Mouse (Mus musculus): ENCODE data around the gene Tmem104.

Tmem104 gene

GRCm38 (mm10) chr11:115279726-115280125 is 92.4 kb downstream of the Tmem104 start:
- DNase-seq (ENCODE audit: low spot score in 2 of 2) = no peak

GRCm38 (mm10) chr11:115282295-115282694 is 95.0 kb downstream of the Tmem104 start:
- no peak for DNase-seq (ENCODE audit: low spot score in 2 of 2)

DNA sequence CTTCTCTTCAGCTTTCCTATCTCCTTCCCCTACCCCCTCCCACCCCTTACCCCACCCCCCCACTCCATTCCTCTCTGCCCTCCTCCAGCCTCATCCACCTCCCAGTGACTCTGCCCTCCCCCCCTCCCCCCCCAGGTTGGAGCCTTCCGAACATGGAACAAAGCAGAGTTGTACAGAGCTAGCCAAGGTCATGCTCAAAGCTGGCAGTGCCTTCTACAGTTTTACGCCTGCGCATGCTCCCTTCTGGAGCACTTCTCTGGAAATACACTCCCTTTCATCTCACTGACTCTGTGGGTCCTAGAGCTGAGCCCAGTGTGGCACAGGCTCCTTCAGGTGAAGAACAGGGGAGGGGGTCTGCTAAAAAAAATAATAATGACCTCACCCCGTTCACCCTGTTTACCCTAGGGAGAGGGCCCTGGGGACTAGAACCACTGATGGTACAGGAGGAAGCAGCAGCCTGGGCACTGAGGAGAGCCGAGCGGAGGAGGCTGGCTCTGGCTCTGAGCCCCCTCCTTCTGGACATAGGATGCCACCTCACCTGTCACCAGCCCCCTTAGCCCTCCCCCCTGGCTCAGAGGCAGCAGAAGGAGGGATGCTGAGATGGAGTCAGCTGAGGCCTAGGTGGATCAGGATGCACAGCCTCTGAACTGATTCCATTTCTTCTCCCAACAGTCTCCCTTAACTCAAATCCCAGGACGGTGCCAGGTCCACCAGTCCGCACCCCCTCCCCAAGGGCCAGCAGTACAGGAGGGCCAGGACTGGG is 95.6 kb downstream of the Tmem104 start:
- no peak for DNase-seq (ENCODE audit: low spot score in 2 of 2)

DNA sequence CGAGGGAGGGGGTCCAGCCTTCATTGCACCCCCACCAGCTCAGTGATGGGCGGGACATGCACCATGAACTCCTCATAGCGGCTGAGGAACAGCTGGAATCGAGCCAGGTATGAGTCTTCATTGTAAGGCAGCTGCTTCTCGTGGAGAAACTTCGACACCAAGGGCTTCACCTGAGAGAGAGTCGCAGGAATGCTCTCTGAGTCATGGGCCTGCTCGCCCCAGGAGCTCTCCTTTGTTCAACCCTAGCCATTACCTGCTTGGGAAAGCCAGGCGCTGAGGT is 96.1 kb downstream of the Tmem104 start:
- no peak for DNase-seq (ENCODE audit: low spot score in 2 of 2)

DNA sequence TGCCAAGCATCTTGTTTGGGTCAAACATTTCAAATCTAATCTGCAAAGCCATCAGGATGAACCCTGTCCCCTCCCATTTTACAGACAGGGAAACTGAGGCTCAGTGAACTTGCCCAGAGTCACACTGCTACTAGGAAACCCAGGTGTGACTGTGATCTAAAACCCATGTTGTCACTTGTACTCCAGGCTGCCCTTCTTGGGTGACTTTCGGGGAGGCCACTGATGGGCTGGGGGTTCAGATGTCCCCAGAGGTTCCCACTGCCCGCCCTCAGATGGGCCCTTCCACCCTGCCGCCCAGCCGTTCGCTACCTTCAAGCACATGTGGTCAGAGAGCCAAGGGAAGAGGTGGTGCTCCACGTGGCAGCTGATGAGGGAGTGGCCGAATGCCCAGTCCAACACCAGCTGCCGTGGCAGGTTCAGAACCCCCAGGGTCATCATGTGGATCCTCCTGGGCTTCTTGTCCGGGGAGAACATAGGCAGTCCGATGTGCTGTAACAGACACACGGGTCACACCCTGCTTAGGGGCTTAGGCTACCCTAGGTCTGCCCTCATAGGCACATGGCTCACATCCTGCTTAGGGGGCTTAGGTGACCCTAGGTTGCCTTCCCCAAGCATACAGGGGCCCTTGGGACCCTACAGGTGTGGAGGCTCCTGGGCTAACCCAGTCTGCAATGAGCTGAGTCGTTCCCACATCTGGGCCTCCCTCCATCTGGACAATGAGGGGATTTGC is 96.8 kb downstream of the Tmem104 start:
- no peak for DNase-seq (ENCODE audit: low spot score in 2 of 2)

- DNase-seq (ENCODE audit: low spot score in 2 of 2) = no peak
These were observed 98.0 kb downstream of the Tmem104 start for GRCm38 (mm10) chr11:115285282-115285681.

DNA sequence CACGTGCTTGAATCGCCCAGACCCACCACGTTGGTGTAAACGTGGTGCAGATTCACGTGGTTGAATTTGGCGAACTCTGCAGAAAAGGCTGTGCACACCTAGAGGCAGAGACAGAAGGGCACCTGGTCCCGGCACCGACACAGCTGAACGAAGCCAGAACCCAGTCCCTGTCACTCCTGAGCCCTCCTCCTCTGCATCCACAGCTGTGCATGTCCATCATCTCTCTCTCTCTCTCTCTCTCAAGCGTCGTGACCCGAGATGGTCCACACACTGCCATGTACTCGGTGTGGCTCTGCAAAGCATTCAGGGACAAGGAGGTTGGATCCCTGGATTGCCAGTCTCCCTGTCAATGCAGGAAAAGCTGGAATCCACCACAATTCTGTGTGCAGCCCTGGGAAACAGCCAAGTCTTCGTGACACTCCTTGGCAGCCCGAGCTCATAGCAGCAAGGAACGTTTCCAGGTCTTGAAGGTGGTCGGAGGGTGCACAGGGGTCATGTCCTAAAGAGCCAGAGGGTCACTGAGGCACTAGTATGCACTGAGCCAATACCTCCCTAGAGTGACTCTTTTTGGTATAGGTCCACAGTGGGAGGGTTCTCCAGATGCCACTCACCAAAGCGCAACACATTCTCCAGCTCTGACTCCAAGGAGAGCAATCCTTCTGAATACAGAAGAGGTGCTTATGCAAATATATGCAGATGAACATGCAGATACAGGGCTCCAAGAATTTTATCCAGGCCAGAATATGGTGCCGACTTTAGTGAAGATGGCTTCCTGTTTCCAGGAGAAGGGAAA is 99.1 kb downstream of the Tmem104 start:
- no peak for DNase-seq (ENCODE audit: low spot score in 2 of 2)

DNA sequence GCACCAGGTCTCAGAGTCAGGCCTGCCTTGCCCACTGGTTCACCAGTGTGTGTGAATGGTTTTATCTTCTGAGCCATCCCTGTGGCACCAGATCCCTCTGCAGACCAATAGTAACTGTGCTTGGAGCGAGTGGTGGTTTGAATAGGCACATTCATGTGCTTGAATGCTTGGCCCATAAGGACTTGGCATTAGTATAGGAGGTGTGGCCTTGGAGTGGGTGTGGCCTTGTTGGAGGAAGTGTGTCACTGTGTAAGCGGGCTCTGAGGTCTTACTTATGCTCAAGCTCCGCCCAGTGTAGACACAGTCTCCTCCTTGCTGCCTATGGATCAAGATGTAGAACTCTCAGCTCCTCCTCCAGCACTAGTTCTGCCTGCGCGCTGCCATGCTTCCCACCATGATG is 100.1 kb downstream of the Tmem104 start:
- no peak for DNase-seq (ENCODE audit: low spot score in 2 of 2)

DNA sequence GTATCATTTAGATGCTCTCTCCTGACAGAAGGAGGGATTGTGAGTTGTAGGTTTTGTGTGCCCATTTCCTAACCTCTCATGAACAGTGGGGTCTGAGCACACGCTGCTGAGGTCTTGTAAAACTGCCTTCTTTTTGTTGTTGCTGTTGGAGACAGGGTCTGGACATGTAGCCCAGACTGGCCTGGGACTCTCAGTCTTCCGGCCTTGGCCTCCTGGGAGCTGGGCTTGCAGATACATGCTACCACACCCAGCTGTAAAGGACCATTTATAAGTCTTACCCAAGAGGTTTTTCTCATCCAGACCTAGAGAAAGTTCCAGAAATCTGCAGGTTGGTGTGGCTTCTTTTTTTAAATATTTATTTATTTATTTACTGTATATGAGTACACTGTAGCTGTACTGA is 101.0 kb downstream of the Tmem104 start:
- no peak for DNase-seq (ENCODE audit: low spot score in 2 of 2)

DNA sequence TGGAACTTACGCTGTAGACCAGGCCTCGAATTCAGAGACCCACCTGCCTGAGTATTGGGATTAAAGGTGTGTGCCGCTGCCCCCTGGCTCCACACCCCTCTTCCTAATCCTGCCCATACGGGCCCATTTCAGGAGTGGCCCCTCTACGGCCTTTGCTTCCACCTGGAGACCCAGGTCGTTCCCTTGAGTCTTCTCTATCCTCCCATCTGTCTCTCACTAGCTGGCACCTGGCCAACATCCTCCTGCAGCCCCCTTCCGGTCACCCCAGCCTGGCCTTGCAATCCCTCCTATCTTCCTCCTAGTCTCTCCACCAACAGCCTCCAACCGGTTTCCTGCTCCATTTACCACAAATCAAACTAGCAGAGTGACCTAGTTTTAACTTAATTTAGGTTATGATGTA is 102.6 kb downstream of the Tmem104 start:
- DNase-seq (ENCODE audit: low spot score in 2 of 2) = no peak

DNA sequence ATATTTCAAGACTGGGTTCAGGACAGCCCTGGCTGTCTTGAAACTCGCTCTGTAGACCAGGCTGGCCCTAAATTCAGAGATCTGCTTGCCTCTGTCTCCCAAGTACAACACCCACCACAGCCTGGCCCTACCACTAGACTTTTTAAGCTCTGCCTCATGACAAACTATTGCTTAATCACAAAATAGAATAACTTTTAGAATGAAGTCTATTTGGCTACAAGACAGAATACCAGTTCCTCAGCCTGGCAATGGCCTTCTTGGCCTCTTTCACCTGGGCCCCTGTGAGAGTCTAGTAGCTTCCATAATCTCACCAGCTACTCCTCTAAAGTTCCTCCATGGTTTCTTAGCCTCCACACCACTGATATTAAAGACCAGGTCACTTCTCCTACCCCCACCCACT is 103.0 kb downstream of the Tmem104 start:
- no peak for DNase-seq (ENCODE audit: low spot score in 2 of 2)

- no peak for DNase-seq (ENCODE audit: low spot score in 2 of 2)
These were observed 103.6 kb downstream of the Tmem104 start for GRCm38 (mm10) chr11:115290919-115291318.

DNA sequence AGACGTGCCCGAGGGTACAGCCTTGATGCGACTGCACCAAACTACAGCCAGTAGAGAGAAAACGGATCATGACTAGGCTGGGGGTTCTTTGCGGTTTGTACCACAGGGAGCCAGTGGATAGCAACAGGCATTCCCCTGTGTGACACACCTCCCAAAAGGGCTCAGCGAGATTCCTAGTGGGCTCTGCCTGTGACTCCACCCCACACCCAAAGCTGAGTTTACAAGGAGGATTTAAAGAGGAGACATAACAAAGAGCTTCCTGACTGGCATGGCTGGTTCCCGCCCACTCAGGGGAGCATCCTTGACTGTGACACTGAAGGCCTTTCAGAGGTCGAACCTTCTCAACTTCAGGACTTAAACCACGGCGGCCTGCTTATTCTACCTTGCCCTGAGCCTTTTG is 104.2 kb downstream of the Tmem104 start:
- DNase-seq (ENCODE audit: low spot score in 2 of 2) = no peak

DNA sequence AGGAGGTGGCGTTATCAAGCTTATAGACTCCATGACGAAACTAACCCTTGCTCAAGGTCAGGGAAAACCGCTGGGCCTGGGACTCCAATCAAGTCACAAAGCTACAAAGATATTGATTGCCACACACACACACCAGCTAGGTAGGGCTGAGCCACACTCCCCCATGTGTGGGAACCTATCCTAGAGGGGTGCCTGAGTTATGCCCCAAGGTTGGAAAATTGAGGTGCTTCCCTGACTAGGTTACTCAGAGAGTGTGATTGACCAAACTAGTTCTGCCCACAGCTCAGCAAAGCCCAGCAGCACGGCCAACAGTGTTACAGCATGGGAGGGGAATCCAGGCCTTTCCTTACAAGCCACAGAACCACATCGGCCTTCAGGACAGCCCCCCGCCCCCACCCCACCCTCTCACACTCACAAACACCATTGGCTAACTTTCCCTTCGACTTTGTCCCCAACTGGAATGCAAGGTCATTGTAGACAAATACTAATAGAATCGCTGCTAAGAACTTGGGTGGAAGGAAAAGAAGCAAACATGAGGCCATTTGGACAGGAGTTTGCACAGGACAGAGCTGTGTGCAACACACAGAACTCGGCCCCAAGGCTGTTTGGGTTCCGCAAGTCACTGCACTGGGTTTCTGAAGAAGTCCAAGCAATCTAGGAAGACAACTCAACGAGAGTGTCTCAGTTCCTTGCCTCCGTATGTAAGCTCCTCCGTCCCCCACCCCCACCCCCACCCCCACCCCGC is 105.5 kb downstream of the Tmem104 start:
- no peak for DNase-seq (ENCODE audit: low spot score in 2 of 2)

DNA sequence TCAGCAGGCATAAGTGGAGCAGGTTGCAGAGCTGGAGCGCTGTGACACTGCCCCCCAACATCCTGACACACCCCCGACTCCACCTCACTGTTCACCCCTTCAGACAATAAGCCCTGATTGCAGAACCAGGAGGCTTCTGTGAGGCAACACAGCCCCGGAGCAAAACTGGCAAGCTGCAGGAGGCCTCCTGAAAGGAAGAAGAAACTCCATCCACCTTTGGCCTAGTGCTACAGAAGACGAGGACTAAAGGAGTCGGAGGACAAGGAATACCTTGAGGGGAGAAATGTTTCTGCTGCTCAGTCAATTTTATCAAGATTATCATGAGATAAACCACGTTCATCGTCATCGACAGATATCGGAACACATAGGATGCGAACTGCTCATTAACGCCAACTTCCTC is 108.7 kb downstream of the Tmem104 start:
- no peak for DNase-seq (ENCODE audit: low spot score in 2 of 2)
